Mouse (Mus musculus) heart, postnatal 0 days (tissue): ENCODE measurements around the gene Plcb4. TPM values are rescaled to one million over a fixed set of nuclear protein-coding genes. Genes with fewer than 3 reads are reported as not detected.
A peak's percentile ranks its signal among the peaks of the same experiment; 100 is the strongest.

Experiments
- ATAC-seq: fragments of 200-750 bp; cut with Nextera tagmentation; 2 replicates; pipeline ENCODE4 v1.8.0; 2017; ENCODE audit warnings: low read depth, moderate number of reproducible peaks, moderate library complexity; ENCODE audit not compliant: insufficient read depth
- DNase-seq: peaks from one replicate; pipeline ENCODE4 v3.0.0-alpha.2; 2016; ENCODE audit warnings: low spot score
- H3K27ac ChIP-seq: fragments of 300-500 bp; sonication (generic); 2 replicates; pipeline ENCODE4 v1.5.1; 2014; ENCODE audit warnings: low read depth, mild to moderate bottlenecking
- H3K27me3 ChIP-seq: fragments of 300-500 bp; sonication (generic); 2 replicates; pipeline ENCODE4 v1.6.1; 2014; ENCODE audit warnings: low read length, mixed read lengths; ENCODE audit not compliant: control insufficient read depth, insufficient read depth
- H3K36me3 ChIP-seq: fragments of 300-500 bp; sonication (generic); replicated peaks from 2 replicates; pipeline ENCODE4 v1.6.1; 2014; ENCODE audit warnings: low read length, mixed read lengths; ENCODE audit not compliant: control insufficient read depth, insufficient read depth
- H3K4me1 ChIP-seq: fragments of 300-500 bp; sonication (generic); 2 replicates; pipeline ENCODE4 v1.6.1; 2014; ENCODE audit warnings: antibody characterized with exemption; ENCODE audit not compliant: control insufficient read depth, insufficient read depth
- H3K4me2 ChIP-seq: fragments of 300-500 bp; sonication (generic); 2 replicates; pipeline ENCODE4 v1.6.1; 2014; ENCODE audit warnings: low read depth, mild to moderate bottlenecking, low read length, moderate library complexity
- H3K4me3 ChIP-seq: fragments of 300-500 bp; sonication (generic); 2 replicates; pipeline ENCODE4 v1.5.1; 2014; ENCODE audit warnings: low read depth, low read length
- H3K9ac ChIP-seq: fragments of 300-500 bp; sonication (generic); replicated peaks from 2 replicates; pipeline ENCODE4 v1.6.1; 2014; ENCODE audit warnings: low read depth, low read length, mixed read lengths
- H3K9me3 ChIP-seq: fragments of 300-500 bp; sonication (generic); replicated peaks from 2 replicates; pipeline ENCODE4 v1.6.1; 2016; ENCODE audit warnings: low read length; ENCODE audit not compliant: control insufficient read depth
- CTCF ChIP-seq: IDR thresholded peaks from 2 replicates; pipeline ENCODE4 v1.5.1; 2016; ENCODE audit warnings: antibody characterized with exemption, control low read depth, low read depth
- EP300 ChIP-seq: IDR thresholded peaks from 2 replicates; pipeline ENCODE4 v1.6.1; 2016; ENCODE audit warnings: antibody characterized with exemption, low read depth
- WGBS: fragments of 180-500 bp; shearing (Covaris S2); extraction: QIAGEN DNeasy Blood & Tissue Kit; methylation state at CpG from one replicate; pipeline ENCODE4 v1.1.7; 2014; 5-methylcytosine and 5-hydroxymethylcytosine counted together
- polyA plus RNA-seq: library from polyadenylated mRNA; unstranded; fragments of >200 nt; fragmentation: Nextera tagmentation; extraction: Ambion mirVana; gene quantifications from 2 replicates; pipeline ENCODE4 v1.2.1, GENCODE M21; 2015
- total RNA-seq: library from RNA; depleted of rRNA; stranded (reverse); fragments of >200 nt; gene quantifications from 2 replicates; pipeline ENCODE4 v1.2.3, GENCODE M21; 2014; ENCODE audit warnings: low replicate concordance

The Plcb4 gene
- total and polyA plus RNA-seq, 2 experiments from 2014 or later = 34.7 to 57.0 TPM

GRCm38 (mm10) chr2:135866838-135867237 lies 208.0 kb downstream of the Plcb4 start:
- H3K27me3 ChIP-seq = no peaks in the 10 kb centered on the region
- TF ChIP-seq CTCF (no peak), EP300 (no peak)
- no peaks in the 10 kb centered on the region for H3K36me3 ChIP-seq
- peak overlapping the region; percentile 30; the same call in 1 of the 2 replicates for H3K27ac ChIP-seq
- no peak overlapping the region for H3K4me2 ChIP-seq
- H3K9ac ChIP-seq = no peak overlapping the region
- ATAC-seq (no peak), DNase-seq (no peak)
- no peak overlapping the region for H3K4me3 ChIP-seq
- WGBS = 55% methylated on average over 4 of the region's 4 CpGs
- H3K4me1 ChIP-seq = peaks cover 37% of the 10 kb centered on the region
- no peaks in the 10 kb centered on the region for H3K9me3 ChIP-seq

GRCm38 (mm10) chr2:135869637-135870036 lies 210.8 kb downstream of the Plcb4 start:
- no peak for ATAC-seq
- H3K4me1 ChIP-seq = peaks cover 20% of the 10 kb centered on the region; the same call in 1 of the 2 replicates
- H3K4me3 ChIP-seq = no peak overlapping the region
- no peak overlapping the region for H3K27ac ChIP-seq
- H3K36me3 ChIP-seq = no peaks in the 10 kb centered on the region
- no peak for DNase-seq
- no peak overlapping the region for H3K4me2 ChIP-seq
- no peak overlapping the region for H3K9ac ChIP-seq
- WGBS = 69% methylated on average over 7 of the region's 7 CpGs
- TF ChIP-seq CTCF = no peak
- TF ChIP-seq EP300 = no peak
- H3K9me3 ChIP-seq = no peaks in the 10 kb centered on the region
- no peaks in the 10 kb centered on the region for H3K27me3 ChIP-seq

GRCm38 (mm10) chr2:135873146-135873545 lies 214.3 kb downstream of the Plcb4 start:
- no peak for TF ChIP-seq CTCF
- TF ChIP-seq EP300 = no peak
- no peak overlapping the region for H3K9ac ChIP-seq
- no peaks in the 10 kb centered on the region for H3K9me3 ChIP-seq
- H3K36me3 ChIP-seq = no peaks in the 10 kb centered on the region
- H3K4me1 ChIP-seq = peaks cover 12% of the 10 kb centered on the region; the same call in 1 of the 2 replicates
- no peak for DNase-seq
- H3K27me3 ChIP-seq = no peaks in the 10 kb centered on the region
- H3K27ac ChIP-seq = no peak overlapping the region
- no peak overlapping the region for H3K4me2 ChIP-seq
- H3K4me3 ChIP-seq = no peak overlapping the region
- WGBS = 88% methylated on average over 9 of the region's 9 CpGs
- no peak for ATAC-seq

- no peaks in the 10 kb centered on the region for H3K36me3 ChIP-seq
- no peak for ATAC-seq
- no peaks in the 10 kb centered on the region for H3K9me3 ChIP-seq
- H3K27me3 ChIP-seq = no peaks in the 10 kb centered on the region
- peaks cover 12% of the 10 kb centered on the region; the same call in 1 of the 2 replicates for H3K4me1 ChIP-seq
- no peak overlapping the region for H3K4me2 ChIP-seq
- TF ChIP-seq CTCF (no peak), EP300 (no peak)
- no peak overlapping the region for H3K9ac ChIP-seq
- 50% methylated on average over 2 of the region's 2 CpGs for WGBS
- DNase-seq = no peak
- H3K4me3 ChIP-seq = no peak overlapping the region
- H3K27ac ChIP-seq = no peak overlapping the region
Measured at GRCm38 (mm10) chr2:135873761-135874160, 214.9 kb downstream of the Plcb4 start.

GRCm38 (mm10) chr2:135875549-135875948 lies 216.7 kb downstream of the Plcb4 start:
- H3K27ac ChIP-seq = no peak overlapping the region
- DNase-seq (no peak), ATAC-seq (no peak)
- no peak for TF ChIP-seq CTCF
- TF ChIP-seq EP300 = 0 out of 2 replicates have a peak, but pooled peaks have one; percentile 28
- H3K27me3 ChIP-seq = no peaks in the 10 kb centered on the region
- H3K9me3 ChIP-seq = no peaks in the 10 kb centered on the region
- WGBS = 70% methylated on average over 6 of the region's 6 CpGs
- peaks cover 22% of the 10 kb centered on the region for H3K4me1 ChIP-seq
- H3K4me3 ChIP-seq = no peak overlapping the region
- no peak overlapping the region for H3K9ac ChIP-seq
- no peak overlapping the region for H3K4me2 ChIP-seq
- no peaks in the 10 kb centered on the region for H3K36me3 ChIP-seq

GRCm38 (mm10) chr2:135879356-135879755 lies 220.5 kb downstream of the Plcb4 start:
- Histone ChIP-seq H3K27ac (peak overlapping the region; percentile 53; the same call in 1 of the 2 replicates), H3K4me3 (no peak overlapping the region), H3K27me3 (no peaks in the 10 kb centered on the region), H3K4me2 (no peak overlapping the region), H3K9me3 (no peaks in the 10 kb centered on the region), H3K9ac (no peak overlapping the region), H3K4me1 (peaks cover 18% of the 10 kb centered on the region; the same call in 1 of the 2 replicates), H3K36me3 (no peaks in the 10 kb centered on the region)
- DNase-seq = no peak
- no peak for ATAC-seq
- TF ChIP-seq CTCF (no peak), EP300 (no peak)
- WGBS = 79% methylated on average over 7 of the region's 7 CpGs
